Mouse (Mus musculus) MEL (cell line): ENCODE data around the gene Tyw5. TPM values are rescaled to one million over a fixed set of nuclear protein-coding genes. Genes with fewer than 3 reads are reported as not detected.

Source experiments
- DNase-seq: peaks from one replicate; pipeline ENCODE4 v3.0.0; 2011; ENCODE audit warnings: low read depth, low spot score
- H3K27ac ChIP-seq: 2 replicates; pipeline ENCODE4 v1.5.1; 2012; ENCODE audit warnings: low read depth, mild to moderate bottlenecking, control low read depth, low read length, moderate library complexity; ENCODE audit not compliant: control insufficient read depth
- H3K27me3 ChIP-seq, 2 experiments: fragments of 150-350 bp in 1 of 2; sonication (generic) in 1 of 2; 2 replicates each; pipeline ENCODE4 v1.6.1; 2012; ENCODE audit warnings: low read length in 2 of 2, mild to moderate bottlenecking in 2 of 2, improper control_type of control experiment in 1 of 2, moderate library complexity in 1 of 2; ENCODE audit not compliant: insufficient read depth in 2 of 2, control insufficient read depth in 1 of 2
- H3K36me3 ChIP-seq, 2 experiments: 2 replicates each; pipeline ENCODE4 v1.6.1; 2012 to 2014; ENCODE audit warnings: low read length in 2 of 2, improper control_type of control experiment in 1 of 2, inconsistent platforms in 1 of 2, mild to moderate bottlenecking in 1 of 2; ENCODE audit not compliant: insufficient read depth in 2 of 2, control insufficient read depth in 1 of 2
- H3K4me1 ChIP-seq, 2 experiments: fragments of 150-350 bp in 1 of 2; sonication (generic) in 1 of 2; 2 replicates each; pipeline ENCODE4 v1.6.1; 2012; ENCODE audit warnings: low read length in 2 of 2, improper control_type of control experiment in 1 of 2, mild to moderate bottlenecking in 1 of 2; ENCODE audit not compliant: insufficient read depth in 2 of 2, control insufficient read depth in 1 of 2
- H3K4me3 ChIP-seq, 2 experiments: fragments of 150-350 bp in 1 of 2; sonication (generic) in 1 of 2; 2 replicates each; pipeline ENCODE4 v1.5.1; 2012; ENCODE audit warnings: low read depth in 2 of 2, low read length in 2 of 2, mild to moderate bottlenecking in 2 of 2, moderate library complexity in 2 of 2, control low read depth in 1 of 2, improper control_type of control experiment in 1 of 2; ENCODE audit not compliant: control insufficient read depth in 1 of 2, insufficient read depth in 1 of 2
- H3K79me2 ChIP-seq: 2 replicates; pipeline ENCODE4 v1.6.1; 2012; ENCODE audit warnings: mild to moderate bottlenecking, low read length, moderate library complexity; ENCODE audit not compliant: control insufficient read depth, poor library complexity, insufficient read depth
- H3K9ac ChIP-seq: 2 replicates; pipeline ENCODE4 v1.6.1; 2012; ENCODE audit warnings: low read depth, mild to moderate bottlenecking, control low read depth, low read length, moderate library complexity; ENCODE audit not compliant: control insufficient read depth, poor library complexity, severe bottlenecking
- H3K9me3 ChIP-seq: fragments of 150-350 bp; sonication (generic); replicated peaks from 2 replicates; pipeline ENCODE4 v1.6.1; 2012; ENCODE audit warnings: mild to moderate bottlenecking, low read length, improper control_type of control experiment, moderate library complexity; ENCODE audit not compliant: insufficient read depth
- CHD1 ChIP-seq: IDR thresholded peaks from 2 replicates; pipeline ENCODE4 v1.6.1; 2012; ENCODE audit warnings: low read depth, mild to moderate bottlenecking, inconsistent platforms, low read length, improper control_type of control experiment
- ELF1 ChIP-seq: IDR thresholded peaks from 2 replicates; pipeline ENCODE4 v1.6.1; 2014; ENCODE audit warnings: low read depth, mild to moderate bottlenecking, inconsistent platforms, low read length, improper control_type of control experiment, moderate library complexity
- ETS1 ChIP-seq: IDR thresholded peaks from 2 replicates; pipeline ENCODE4 v1.6.1; 2012; ENCODE audit warnings: low read depth, mild to moderate bottlenecking, inconsistent platforms, low read length, improper control_type of control experiment, moderate library complexity
- GABPA ChIP-seq: IDR thresholded peaks from 2 replicates; pipeline ENCODE4 v1.6.1; 2012; ENCODE audit warnings: low read depth, mild to moderate bottlenecking, inconsistent platforms, low read length, improper control_type of control experiment, moderate library complexity
- GATA1 ChIP-seq: IDR thresholded peaks from 2 replicates; pipeline ENCODE4 v1.6.1; 2011; ENCODE audit warnings: low read depth, low read length, improper control_type of control experiment
- KAT2A ChIP-seq: conservative IDR thresholded peaks from 2 replicates; pipeline ENCODE4 v1.6.1; 2012; ENCODE audit warnings: low read depth, low read length, improper control_type of control experiment, inconsistent platforms
- MYB ChIP-seq: IDR thresholded peaks from 2 replicates; pipeline ENCODE4 v1.6.1; 2011; ENCODE audit warnings: mild to moderate bottlenecking, low read depth, low read length, improper control_type of control experiment
- NELFE ChIP-seq: IDR thresholded peaks from 2 replicates; pipeline ENCODE4 v1.6.1; 2011; ENCODE audit warnings: low read depth, low read length, improper control_type of control experiment
- POLR2A ChIP-seq, 2 experiments: IDR thresholded peaks; 2 replicates each; pipeline ENCODE4 v1.6.1; 2011 to 2012; ENCODE audit warnings: low read length in 2 of 2, mild to moderate bottlenecking in 2 of 2, control low read depth in 1 of 2, improper control_type of control experiment in 1 of 2, low read depth in 1 of 2, moderate library complexity in 1 of 2; ENCODE audit not compliant: control insufficient read depth in 1 of 2, insufficient read depth in 1 of 2, poor library complexity in 1 of 2
- POLR2AphosphoS5 ChIP-seq: IDR thresholded peaks from 2 replicates; pipeline ENCODE4 v1.6.1; 2012; ENCODE audit warnings: low read depth, borderline replicate concordance, mild to moderate bottlenecking, inconsistent platforms, low read length, moderate library complexity, mixed read lengths
- RAD21 ChIP-seq: IDR thresholded peaks from 2 replicates; pipeline ENCODE4 v1.6.1; 2011; ENCODE audit warnings: mild to moderate bottlenecking, low read depth, low read length, improper control_type of control experiment
- RCOR1 ChIP-seq: IDR thresholded peaks from 2 replicates; pipeline ENCODE4 v1.6.1; 2012; ENCODE audit warnings: low read depth, mild to moderate bottlenecking, inconsistent platforms, low read length, improper control_type of control experiment
- SIN3A ChIP-seq: IDR thresholded peaks from 2 replicates; pipeline ENCODE4 v1.6.1; 2012; ENCODE audit warnings: low read length, improper control_type of control experiment, inconsistent platforms
- SMC3 ChIP-seq: IDR thresholded peaks from 2 replicates; pipeline ENCODE4 v1.6.1; 2011; ENCODE audit warnings: low read depth, low read length, improper control_type of control experiment
- TAL1 ChIP-seq: IDR thresholded peaks from 2 replicates; pipeline ENCODE4 v1.6.1; 2012; ENCODE audit warnings: mild to moderate bottlenecking, inconsistent platforms, low read length, moderate library complexity, mixed read lengths
- TBP ChIP-seq: IDR thresholded peaks from 2 replicates; pipeline ENCODE4 v1.8.0; 2011; ENCODE audit warnings: low read depth, low read length, improper control_type of control experiment
- UBTF ChIP-seq: IDR thresholded peaks from 2 replicates; pipeline ENCODE4 v1.6.1; 2012; ENCODE audit warnings: low read depth, mild to moderate bottlenecking, inconsistent platforms, low read length, improper control_type of control experiment, moderate library complexity, borderline replicate concordance; ENCODE audit not compliant: insufficient read depth
- ZKSCAN1 ChIP-seq: IDR thresholded peaks from 2 replicates; pipeline ENCODE4 v1.6.1; 2012; ENCODE audit warnings: low read depth, mild to moderate bottlenecking, inconsistent platforms, low read length, improper control_type of control experiment, moderate library complexity
- ZMIZ1 ChIP-seq: IDR thresholded peaks from 2 replicates; pipeline ENCODE4 v1.6.1; 2012; ENCODE audit warnings: low read depth, mild to moderate bottlenecking, inconsistent platforms, low read length, improper control_type of control experiment, moderate library complexity
- ZNF384 ChIP-seq: IDR thresholded peaks from 2 replicates; pipeline ENCODE4 v1.6.1; 2012; ENCODE audit warnings: low read depth, mild to moderate bottlenecking, inconsistent platforms, low read length, improper control_type of control experiment
- polyA plus RNA-seq, 2 experiments: library from polyadenylated mRNA; stranded (reverse) in 1 of 2; unstranded in 1 of 2; fragments of >175 nt in 1 of 2; fragments of >200 nt in 1 of 2; gene quantifications; 2 replicates each; pipeline versions ENCODE4 v1.2.1 to v1.2.4; 2012; ENCODE audit warnings: low replicate concordance in 2 of 2, low read depth in 1 of 2; ENCODE audit not compliant: insufficient read length in 2 of 2, insufficient read depth in 1 of 2, missing spikeins in 1 of 2
- total RNA-seq: library from RNA; depleted of rRNA; stranded (reverse); fragments of 300-350 nt; gene quantifications from 2 replicates; pipeline ENCODE4 v1.2.3, GENCODE M21; 2012

Tyw5 gene
- total and polyA plus RNA-seq, 3 experiments: 15.8 to 18.5 TPM; not detected in 1

- DNase-seq: no peak
- no peaks in the 10 kb centered on the region for H3K9me3 ChIP-seq
- H3K79me2 ChIP-seq: no peaks in the 10 kb centered on the region
Observed at GRCm38 (mm10) chr1:57358546-57358945, 48.4 kb downstream of the Tyw5 start.

GRCm38 (mm10) chr1:57351941-57352340, 55.0 kb downstream of the Tyw5 start:
- Histone ChIP-seq H3K27ac (no peak overlapping the region), H3K79me2 (no peaks in the 10 kb centered on the region)
- no peak for DNase-seq
- TF ChIP-seq ELF1: no peak
- no peak for TF ChIP-seq SIN3A
- no peak for TF ChIP-seq MYB
- TF ChIP-seq POLR2A (IDR thresholded peaks at IDR 0.05; ENCODE audit: control insufficient read depth in 1 of 2, insufficient read depth in 1 of 2, low read depth in 1 of 2, low read length in 2 of 2, poor library complexity in 1 of 2): no peak
- TF ChIP-seq UBTF: no peak
- no peak for TF ChIP-seq CHD1
- TF ChIP-seq, all 39 proteins: peak for 0
- Histone ChIP-seq H3K27me3 (no peaks in the 10 kb centered on the region), H3K9ac (no peak overlapping the region), H3K36me3 (no peaks in the 10 kb centered on the region), H3K4me1 (no peaks in the 10 kb centered on the region), H3K4me3 (no peak overlapping the region), H3K9me3 (no peaks in the 10 kb centered on the region)

More at GRCm38 (mm10) chr1:57358546-57358945, 48.4 kb downstream of the Tyw5 start:
- no peaks in the 10 kb centered on the region for H3K27me3 ChIP-seq
- H3K4me3 ChIP-seq: no peak overlapping the region
- H3K9ac ChIP-seq: no peak overlapping the region
- H3K36me3 ChIP-seq: no peaks in the 10 kb centered on the region
- no peak for TF ChIP-seq ZKSCAN1
- no peak for TF ChIP-seq TBP
- TF ChIP-seq POLR2AphosphoS5: no peak
- no peak for TF ChIP-seq GABPA
- no peak for TF ChIP-seq TAL1
- no peak for TF ChIP-seq RCOR1
- no peak for TF ChIP-seq ETS1
- TF ChIP-seq GATA1: no peak
- TF ChIP-seq RAD21: no peak
- TF ChIP-seq KAT2A: no peak
- no peak for TF ChIP-seq SMC3
- no peak for TF ChIP-seq ZMIZ1
- TF ChIP-seq ZNF384: no peak
- no peak for TF ChIP-seq MYB
- TF ChIP-seq NELFE: no peak
- H3K27ac ChIP-seq: no peak overlapping the region
- no peaks in the 10 kb centered on the region for H3K4me1 ChIP-seq
